Mouse (Mus musculus) heart, adult 2 months (tissue): ENCODE data around the gene Slc7a15.

Source experiments
- CTCF ChIP-seq: fragments of 200-600 bp; IDR thresholded peaks from 2 replicates; pipeline ENCODE4 v1.8.1; 2022; ENCODE audit warnings: antibody characterized with exemption, mild to moderate bottlenecking, moderate library complexity
- EP300 ChIP-seq: fragments of 200-500 bp; IDR thresholded peaks from 2 replicates; pipeline ENCODE4 v1.6.1; 2011; ENCODE audit warnings: low read depth, low read length, control low read depth; ENCODE audit not compliant: insufficient read depth
- POLR2A ChIP-seq: fragments of 200-500 bp; IDR thresholded peaks from 2 replicates; pipeline ENCODE4 v1.6.1; 2011; ENCODE audit warnings: mild to moderate bottlenecking, low read depth, low read length, control low read depth; ENCODE audit not compliant: insufficient read depth

- TF ChIP-seq POLR2A (no peak), CTCF (no peak), EP300 (no peak)
Measured at GRCm38 (mm10) chr12:8527770-8528169, 71.1 kb downstream of the Slc7a15 start.
